Mouse (Mus musculus): ENCODE measurements around the gene Hbq1a.
"Not testable (repeated sequence)": the region's sequence is repeated elsewhere in the genome, so short reads cannot be mapped to it uniquely, and the experiment has no call there.

DNA sequence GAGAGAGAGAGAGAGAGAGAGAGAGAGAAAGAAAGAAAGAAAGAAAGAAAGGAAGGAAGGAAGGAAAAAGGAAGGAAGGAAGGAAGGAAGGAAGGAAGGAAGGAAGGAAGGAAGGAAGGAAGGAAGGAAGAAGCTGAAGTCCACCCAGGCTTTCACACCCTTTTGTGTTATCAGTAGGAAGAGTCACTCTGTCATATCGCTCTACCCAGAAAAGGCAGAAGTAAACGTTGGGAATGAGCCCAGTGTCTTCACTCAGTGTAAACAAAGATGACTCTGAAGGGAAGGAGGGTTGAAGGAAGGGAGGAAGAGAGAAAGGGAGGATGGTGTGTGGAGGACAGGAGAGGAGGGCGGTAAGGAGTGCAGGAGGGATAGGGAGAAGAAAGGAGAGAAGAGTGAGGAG, 6.4 kb upstream of the Hbq1a start:
- TF ChIP-seq POLR2A (IDR thresholded peaks at IDR 0.05; ENCODE audit: borderline replicate concordance, control insufficient read depth, low read depth, low read length); CTCF (IDR thresholded peaks at IDR 0.05; ENCODE audit: control insufficient read depth, insufficient read depth, low read length): not testable (repeated sequence)

Data from bone marrow, adult 2 months (tissue).